Mouse (Mus musculus) liver, postnatal 0 days (tissue): ENCODE data around the gene 1190007I07Rik.

Experiments used
- CTCF ChIP-seq: sonication (generic); IDR thresholded peaks from 2 replicates; pipeline ENCODE4 v1.5.1; 2016; ENCODE audit warnings: antibody characterized with exemption, low read depth
- EP300 ChIP-seq: IDR thresholded peaks from 2 replicates; pipeline ENCODE4 v1.6.1; 2016; ENCODE audit warnings: antibody characterized with exemption, low read depth, mild to moderate bottlenecking

DNA sequence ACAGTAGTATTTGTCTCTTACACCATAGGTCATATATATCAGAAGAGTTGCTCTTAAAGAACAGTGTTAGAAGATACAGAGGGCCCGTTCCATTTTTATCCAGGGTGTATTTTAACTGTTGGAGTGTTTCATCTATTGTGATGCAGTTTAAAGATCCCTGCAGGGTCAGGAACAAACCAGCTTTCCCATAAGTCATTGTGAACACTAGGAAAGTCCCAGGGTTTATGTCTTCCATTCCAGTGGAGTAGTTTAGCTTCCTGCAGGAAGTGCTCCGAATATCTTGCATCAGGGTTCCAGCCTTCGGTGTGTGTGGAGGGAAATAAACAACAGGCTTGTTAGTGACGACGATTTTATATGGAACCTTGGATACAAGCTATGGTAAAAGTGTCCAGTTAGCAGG, 28.2 kb upstream of the 1190007I07Rik start:
- no peak for TF ChIP-seq CTCF
- TF ChIP-seq EP300, result no peak
